Comparison of ENCODE assay signal across 9 mouse cellular contexts in the genomic region with DNA sequence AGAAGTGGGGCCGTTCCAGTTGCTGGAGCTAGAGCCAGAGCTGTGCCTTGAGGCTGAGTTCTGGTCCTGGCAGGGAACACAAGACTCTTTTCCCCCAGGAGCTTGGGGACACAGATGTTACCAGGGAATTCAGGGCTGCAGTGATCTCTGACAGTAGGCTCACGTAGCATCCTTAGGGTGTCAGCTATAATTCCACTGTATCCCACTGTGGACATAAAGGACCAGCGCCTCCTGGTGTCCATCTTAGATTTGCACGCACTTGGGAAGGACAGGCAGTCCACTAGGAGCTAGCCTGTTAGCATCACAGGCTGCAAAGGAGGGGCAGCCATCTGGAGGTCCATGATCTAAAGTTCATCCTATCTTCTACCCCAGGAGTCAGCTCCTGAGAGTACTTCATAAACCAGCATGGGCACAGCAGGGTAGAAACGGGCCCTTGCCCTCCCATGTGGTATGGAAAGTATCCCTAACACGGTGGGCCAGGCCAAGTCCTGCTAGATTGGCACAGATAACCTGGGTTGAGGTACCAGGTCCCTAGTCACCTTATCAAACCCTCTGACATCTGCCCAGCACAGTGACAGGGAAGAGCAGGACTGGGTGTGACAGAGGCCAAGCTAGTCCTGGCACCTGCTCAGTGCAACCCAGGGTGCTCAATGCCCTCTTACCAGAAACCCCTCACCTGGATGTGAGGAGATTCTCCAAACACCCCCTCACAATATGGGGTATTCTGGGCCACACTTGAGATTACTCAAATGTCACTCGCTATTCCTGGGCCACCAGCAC. TPM values are rescaled to one million over a fixed set of nuclear protein-coding genes. Genes with fewer than 3 reads are reported as not detected.
DNase-seq lines count a peak whose midpoint lies in the region; ATAC-seq lines count a peak whose summit lies in the region.
"Had no signal": no experiment of that assay in that cellular context is flagged by ENCODE, and none has a peak within 500 bp of the region (broad histone marks: within the 10 kb centered on the region; RNA-seq: fewer than 3 reads in every experiment).

No protein-coding gene starts in this region.

- DNase-seq in liver = peak; percentile 55
- DNase-seq in adrenal gland, postnatal 36 days = peak; percentile 70 to 76
- DNase-seq in embryonic facial prominence, embryonic 11.5 days (ENCODE audit: low spot score) = peak; percentile 82
- peak; percentile 68 to 79 for DNase-seq in heart, postnatal 36 days
- DNase-seq in kidney, postnatal 4 days = peak; percentile 87 to 90
- peak; percentile 96 for DNase-seq in midbrain, embryonic 11.5 days (ENCODE audit: low spot score, missing footprints)
- DNase-seq in urinary bladder, postnatal 4 days (ENCODE audit: low spot score in 2 of 2) = peak; percentile 42 to 76

- H3K4me2 ChIP-seq in liver, embryonic 12.5 days = no peak overlapping the region
- H3K4me2 ChIP-seq in embryonic facial prominence, embryonic 11.5 days (ENCODE audit: low read depth, low read length) = no peak overlapping the region
- H3K4me2 ChIP-seq in midbrain, embryonic 11.5 days = no peak overlapping the region
- H3K4me2 ChIP-seq: embryonic facial prominence, embryonic 12.5 days had no signal

- intact Hi-C loops in heart, postnatal 36 days (cut with DNase I) = loop anchor here (1.0 kb wide), 1 partner anchor 31 kb away; no protein-coding TSS in a partner anchor

- WGBS in liver, embryonic 12.5 days (ENCODE audit: insufficient replicate concordance) = 43% methylated on average over 7 of the region's 7 CpGs
- 56% methylated on average over 7 of the region's 7 CpGs for WGBS in embryonic facial prominence, embryonic 11.5 days
- 62% methylated on average over 7 of the region's 7 CpGs for WGBS in midbrain, embryonic 11.5 days

- 0 out of 2 replicates have a peak, but pooled peaks cover 7% of the 10 kb centered on the region for H3K27me3 ChIP-seq in liver, embryonic 12.5 days (replicated peaks)
- H3K27me3 ChIP-seq in embryonic facial prominence, embryonic 11.5 days (ENCODE audit: control insufficient read depth, insufficient read depth, low read length) = no peaks in the 10 kb centered on the region
- H3K27me3 ChIP-seq in midbrain, embryonic 11.5 days (ENCODE audit: control insufficient read depth, insufficient read depth, low read length) = no peaks in the 10 kb centered on the region
- H3K27me3 ChIP-seq: embryonic facial prominence, embryonic 12.5 days had no signal

- H3K27ac ChIP-seq in liver, embryonic 12.5 days = no peak overlapping the region
- H3K27ac ChIP-seq in embryonic facial prominence, embryonic 11.5 days (replicated peaks; ENCODE audit: low read depth, low read length) = no peak overlapping the region
- H3K27ac ChIP-seq in midbrain, embryonic 11.5 days (ENCODE audit: low read depth, low read length) = no peak overlapping the region
- H3K27ac ChIP-seq: embryonic facial prominence, embryonic 12.5 days had no signal

- no peaks in the 10 kb centered on the region for H3K4me1 ChIP-seq in liver, embryonic 12.5 days
- no peaks in the 10 kb centered on the region for H3K4me1 ChIP-seq in embryonic facial prominence, embryonic 11.5 days (ENCODE audit: control insufficient read depth, insufficient read depth, low read length)
- H3K4me1 ChIP-seq in midbrain, embryonic 11.5 days (ENCODE audit: control insufficient read depth, insufficient read depth, low read length) = peaks cover 2% of the 10 kb centered on the region; the same call in 1 of the 2 replicates

- no peak overlapping the region for H3K4me3 ChIP-seq in liver, embryonic 12.5 days
- no peak overlapping the region for H3K4me3 ChIP-seq in embryonic facial prominence, embryonic 11.5 days (ENCODE audit: low read depth, low read length)
- no peak overlapping the region for H3K4me3 ChIP-seq in midbrain, embryonic 11.5 days (ENCODE audit: low read depth, low read length)
- H3K4me3 ChIP-seq: embryonic facial prominence, embryonic 12.5 days had no signal

- ATAC-seq in liver, embryonic 12.5 days = no peak
- ATAC-seq in embryonic facial prominence, embryonic 11.5 days (replicated peaks; ENCODE audit: insufficient number of reproducible peaks, low FRiP score, low TSS enrichment, low read depth) = no peak
- ATAC-seq in midbrain, embryonic 11.5 days (ENCODE audit: low FRiP score) = peak; percentile 64; the same call in 1 of the 2 replicates

- no peaks in the 10 kb centered on the region for H3K9me3 ChIP-seq in liver, embryonic 12.5 days (replicated peaks)
- H3K9me3 ChIP-seq in embryonic facial prominence, embryonic 11.5 days (replicated peaks; ENCODE audit: control insufficient read depth, low read length) = no peaks in the 10 kb centered on the region
- H3K9me3 ChIP-seq in midbrain, embryonic 11.5 days (ENCODE audit: control insufficient read depth, low read length) = no peaks in the 10 kb centered on the region
- H3K9me3 ChIP-seq: embryonic facial prominence, embryonic 12.5 days had no signal

- H3K36me3 ChIP-seq in liver, embryonic 12.5 days = no peaks in the 10 kb centered on the region
- no peaks in the 10 kb centered on the region for H3K36me3 ChIP-seq in embryonic facial prominence, embryonic 11.5 days (replicated peaks; ENCODE audit: control insufficient read depth, insufficient read depth, low read depth, low read length)
- H3K36me3 ChIP-seq in midbrain, embryonic 11.5 days (ENCODE audit: control insufficient read depth, insufficient read depth, low read length) = no peaks in the 10 kb centered on the region; the same call in 1 of the 2 replicates
- H3K36me3 ChIP-seq: embryonic facial prominence, embryonic 12.5 days had no signal

- H3K9ac ChIP-seq in liver, embryonic 12.5 days = no peak overlapping the region
- H3K9ac ChIP-seq in embryonic facial prominence, embryonic 11.5 days (replicated peaks; ENCODE audit: low read length) = no peak overlapping the region
- no peak overlapping the region for H3K9ac ChIP-seq in midbrain, embryonic 11.5 days (ENCODE audit: low read length)
- H3K9ac ChIP-seq: embryonic facial prominence, embryonic 12.5 days had no signal

RNA-seq across cellular contexts. Expression of a gene that starts 53.8 kb away (rescaled TPM):
- 1.9 and 2.1 TPM in 2 replicates for polyA plus RNA-seq in liver, embryonic 12.5 days (2016; fragmentation: Nextera tagmentation; extraction: Ambion mirVana)
- 10 to 100 TPM; 13.1 to 36.9 TPM for total RNA-seq in adrenal gland, postnatal 36 days (2021)
- 14.8 and 17.6 TPM in 2 replicates for polyA plus RNA-seq in embryonic facial prominence, embryonic 11.5 days (2014; fragmentation: Nextera tagmentation; extraction: Ambion mirVana)
- total RNA-seq in heart, postnatal 36 days (2021) = 10 to 100 TPM; 53.3 to 77.9 TPM
- 44.2 and 46.0 TPM in 2 replicates for polyA plus RNA-seq in midbrain, embryonic 11.5 days (2014; fragmentation: Nextera tagmentation; extraction: Ambion mirVana)
